Mouse (Mus musculus) limb, embryonic 10.5 days (tissue): ENCODE data around the gene Wipf1. TPM values are rescaled to one million over a fixed set of nuclear protein-coding genes. Genes with fewer than 3 reads are reported as not detected.
A peak's percentile ranks its signal among the peaks of the same experiment; 100 is the strongest.
"Not testable (repeated sequence)": the region's sequence is repeated elsewhere in the genome, so short reads cannot be mapped to it uniquely, and the experiment has no call there.

Experiments
- DNase-seq: peaks from one replicate; pipeline ENCODE4 v3.0.0-alpha.2; 2017; ENCODE audit warnings: low spot score
- H3K27ac ChIP-seq: fragments of 300-500 bp; sonication (generic); 2 replicates; pipeline ENCODE4 v1.5.1; 2016; ENCODE audit warnings: mild to moderate bottlenecking
- H3K27me3 ChIP-seq: fragments of 300-500 bp; sonication (generic); 2 replicates; pipeline ENCODE4 v1.6.1; 2016; ENCODE audit warnings: low read depth, mild to moderate bottlenecking; ENCODE audit not compliant: poor library complexity, severe bottlenecking
- H3K36me3 ChIP-seq: fragments of 300-500 bp; sonication (generic); 2 replicates; pipeline ENCODE4 v1.6.1; 2016; ENCODE audit warnings: mild to moderate bottlenecking, moderate library complexity
- H3K4me1 ChIP-seq: fragments of 300-500 bp; sonication (generic); 2 replicates; pipeline ENCODE4 v1.6.1; 2016
- H3K4me3 ChIP-seq: fragments of 300-500 bp; sonication (generic); 2 replicates; pipeline ENCODE4 v1.5.1; 2016; ENCODE audit warnings: mild to moderate bottlenecking, moderate library complexity
- H3K9me3 ChIP-seq: fragments of 300-500 bp; sonication (generic); replicated peaks from 2 replicates; pipeline ENCODE4 v1.6.1; 2016; ENCODE audit warnings: mild to moderate bottlenecking
- WGBS: fragments of 180-500 bp; shearing (Covaris S2); methylation state at CpG from one replicate; pipeline ENCODE4 v1.1.7; 2016; 5-methylcytosine and 5-hydroxymethylcytosine counted together
- polyA plus RNA-seq: library from polyadenylated mRNA; unstranded; fragments of >200 nt; fragmentation: Nextera tagmentation; extraction: Ambion mirVana; gene quantifications from 2 replicates; pipeline ENCODE4 v1.2.1, GENCODE M21; 2016

Gene Wipf1
- polyA plus RNA-seq, 1 experiment from 2014 or later: 14.2 TPM

DNA sequence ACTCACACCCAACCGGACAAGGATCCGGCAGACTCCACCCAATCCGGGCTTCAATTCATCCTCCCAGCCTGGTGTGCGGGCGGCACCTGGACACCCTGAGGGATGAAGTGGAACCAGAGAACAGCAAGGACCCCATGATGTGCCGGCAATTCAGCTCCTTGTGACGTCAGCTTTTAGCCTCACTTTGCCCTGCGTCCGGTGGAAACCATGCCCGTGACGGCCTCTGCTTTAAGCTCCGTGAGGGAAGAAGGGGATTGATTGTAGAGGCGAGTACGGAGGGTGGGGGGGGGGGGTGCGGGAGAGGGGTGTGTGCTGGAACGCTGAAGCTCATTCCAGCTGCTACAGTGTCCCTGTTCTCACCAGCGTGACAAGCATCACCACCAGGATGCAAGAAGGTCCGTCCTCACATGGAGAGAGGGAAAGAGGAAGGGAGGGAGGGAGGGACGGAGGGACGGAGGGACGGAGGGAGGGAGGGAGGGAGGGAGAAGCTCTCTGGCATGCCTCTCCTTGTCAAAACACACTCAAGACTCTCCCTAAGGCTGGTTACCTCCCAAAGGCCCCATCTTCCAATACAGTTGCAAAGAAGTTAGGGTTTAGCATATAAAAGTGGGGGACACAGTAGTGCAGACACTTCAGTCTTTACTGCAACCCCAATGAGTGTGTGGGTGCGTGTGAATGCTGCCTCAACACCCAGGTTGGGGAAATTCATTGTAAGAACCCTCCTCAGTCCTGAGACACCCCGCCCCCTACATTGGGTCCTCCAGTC, 31.5 kb upstream of the Wipf1 start:
- Histone ChIP-seq H3K4me1 (peaks cover 47% of the 10 kb centered on the region), H3K36me3 (no peaks in the 10 kb centered on the region), H3K27ac (peak overlapping the region; percentile 72), H3K27me3 (no peaks in the 10 kb centered on the region), H3K4me3 (peak overlapping the region; percentile 52), H3K9me3 (no peaks in the 10 kb centered on the region)
- 3% methylated on average over 22 of the region's 23 CpGs for WGBS
- no peak for DNase-seq

- Histone ChIP-seq H3K9me3 (no peaks in the 10 kb centered on the region), H3K27ac (peak overlapping the region; percentile 72; the same call in 1 of the 2 replicates), H3K4me3 (peak overlapping the region; percentile 52), H3K27me3 (no peaks in the 10 kb centered on the region), H3K36me3 (no peaks in the 10 kb centered on the region), H3K4me1 (peaks cover 43% of the 10 kb centered on the region)
- 42% methylated on average over 7 of the region's 7 CpGs for WGBS
- no peak for DNase-seq
These were observed 30.9 kb upstream of the Wipf1 start for GRCm38 (mm10) chr2:73560445-73560844.

DNA sequence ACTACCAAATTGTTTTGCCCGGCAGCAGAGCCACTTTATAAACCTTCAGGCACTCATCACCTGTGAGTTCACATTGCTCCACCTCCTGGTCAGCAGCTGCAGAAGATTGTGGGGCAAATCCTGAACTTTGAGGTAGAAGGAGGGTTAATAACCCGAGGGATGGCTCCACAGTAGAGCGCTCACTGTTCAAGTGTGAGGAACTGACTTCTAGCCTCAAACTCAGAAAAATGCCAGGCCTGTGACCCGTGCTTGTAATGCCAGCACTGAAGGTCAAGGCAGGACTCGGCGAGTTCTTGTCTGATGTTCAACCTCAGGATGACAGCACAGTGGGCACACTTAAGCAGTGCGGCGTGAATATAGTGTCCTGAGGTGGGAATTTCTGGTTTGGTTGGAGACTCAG, 28.4 kb upstream of the Wipf1 start:
- WGBS: 84% methylated on average over 8 of the region's 8 CpGs
- Histone ChIP-seq H3K9me3 (no peaks in the 10 kb centered on the region), H3K4me1 (peaks cover 42% of the 10 kb centered on the region), H3K36me3 (no peaks in the 10 kb centered on the region), H3K27me3 (no peaks in the 10 kb centered on the region), H3K27ac (no peak overlapping the region), H3K4me3 (no peak overlapping the region)
- no peak for DNase-seq

GRCm38 (mm10) chr2:73557061-73557460, 27.5 kb upstream of the Wipf1 start:
- not testable (repeated sequence) for H3K27ac ChIP-seq, H3K4me3 ChIP-seq, DNase-seq, H3K36me3 ChIP-seq, H3K9me3 ChIP-seq, H3K27me3 ChIP-seq
- peaks cover 36% of the 10 kb centered on the region for H3K4me1 ChIP-seq
- 97% methylated on average over 3 of the region's 3 CpGs for WGBS

DNA sequence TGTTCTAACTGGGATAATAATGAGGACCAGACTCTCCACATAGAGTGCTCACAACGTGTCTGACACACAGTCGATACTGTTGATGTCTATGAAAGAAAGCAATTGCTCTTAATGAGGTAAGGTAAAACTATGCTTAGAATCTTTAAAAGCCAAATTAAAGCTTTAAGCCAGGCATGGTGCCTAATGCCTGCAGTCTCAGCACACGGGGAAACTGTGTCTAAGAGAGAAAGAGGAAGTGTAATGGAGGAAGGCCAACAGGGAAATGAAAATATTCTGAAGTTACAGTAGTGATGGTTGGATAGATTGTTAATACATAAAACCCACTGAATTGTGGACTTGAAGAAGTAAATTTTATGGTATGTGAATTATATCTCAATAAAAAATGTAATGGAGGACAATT, 24.9 kb upstream of the Wipf1 start:
- Histone ChIP-seq H3K27me3 (no peaks in the 10 kb centered on the region), H3K9me3 (no peaks in the 10 kb centered on the region), H3K27ac (peak overlapping the region; percentile 42; the same call in 1 of the 2 replicates), H3K4me3 (no peak overlapping the region), H3K4me1 (peaks cover 21% of the 10 kb centered on the region), H3K36me3 (no peaks in the 10 kb centered on the region)
- WGBS: 54% methylated on average over 3 of the region's 3 CpGs
- no peak for DNase-seq

GRCm38 (mm10) chr2:73552926-73553325, 23.4 kb upstream of the Wipf1 start:
- peaks cover 34% of the 10 kb centered on the region for H3K4me1 ChIP-seq
- no peak overlapping the region for H3K27ac ChIP-seq
- H3K4me3 ChIP-seq: no peak overlapping the region
- H3K27me3 ChIP-seq: no peaks in the 10 kb centered on the region
- DNase-seq: no peak
- no peaks in the 10 kb centered on the region for H3K9me3 ChIP-seq
- WGBS: 88% methylated on average over 3 of the region's 3 CpGs
- no peaks in the 10 kb centered on the region for H3K36me3 ChIP-seq

- Histone ChIP-seq H3K27me3 (no peaks in the 10 kb centered on the region), H3K27ac (no peak overlapping the region), H3K4me1 (peaks cover 50% of the 10 kb centered on the region), H3K36me3 (no peaks in the 10 kb centered on the region), H3K4me3 (no peak overlapping the region), H3K9me3 (no peaks in the 10 kb centered on the region)
- no peak for DNase-seq
- WGBS: 21% methylated on average over 6 of the region's 6 CpGs
These were observed 21.2 kb upstream of the Wipf1 start for GRCm38 (mm10) chr2:73550725-73551124.

DNA sequence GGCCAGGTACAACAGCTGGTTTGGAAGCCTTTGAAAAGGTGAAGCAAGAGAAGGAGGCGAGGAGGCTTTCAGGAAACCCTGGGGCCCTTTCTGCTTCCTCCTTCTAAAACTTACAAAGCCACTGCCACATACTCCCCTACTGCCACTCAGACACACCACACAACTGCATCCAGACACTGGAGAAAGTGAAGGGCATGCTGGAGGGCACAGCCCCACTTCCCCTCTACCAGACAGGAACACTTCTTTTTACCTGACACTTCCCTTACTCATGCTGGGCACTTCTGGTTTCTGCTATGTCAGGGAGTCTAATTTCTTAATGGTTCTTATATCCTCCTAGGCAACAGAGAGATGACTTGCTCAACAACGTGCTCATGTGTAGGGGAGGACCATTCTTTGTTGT, 19.0 kb upstream of the Wipf1 start:
- peak overlapping the region; percentile 76 for H3K27ac ChIP-seq
- H3K36me3 ChIP-seq: no peaks in the 10 kb centered on the region
- no peak for DNase-seq
- no peak overlapping the region for H3K4me3 ChIP-seq
- H3K9me3 ChIP-seq: no peaks in the 10 kb centered on the region
- WGBS: 69% methylated on average over 2 of the region's 2 CpGs
- no peaks in the 10 kb centered on the region; the same call in 1 of the 2 replicates for H3K27me3 ChIP-seq
- peaks cover 61% of the 10 kb centered on the region for H3K4me1 ChIP-seq

DNA sequence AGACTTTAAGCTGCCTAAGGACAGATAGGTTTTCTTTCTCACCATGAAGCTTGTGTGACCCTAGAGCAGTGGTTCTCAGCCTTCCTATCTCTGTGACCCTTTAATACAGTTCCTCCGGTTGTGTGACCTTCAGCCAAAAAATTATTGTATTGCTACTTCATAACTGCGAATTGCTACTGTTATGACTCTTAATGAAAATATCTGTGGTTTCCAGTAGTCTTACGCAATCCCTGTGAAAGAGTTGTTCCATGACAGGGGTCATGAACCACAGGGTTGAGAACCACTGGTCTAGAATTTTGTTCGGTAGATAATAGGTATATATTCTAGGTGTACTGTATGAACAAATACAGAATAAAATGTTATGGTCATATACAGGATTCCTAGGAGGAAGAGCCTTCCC, 17.7 kb upstream of the Wipf1 start:
- no peak overlapping the region for H3K4me3 ChIP-seq
- H3K36me3 ChIP-seq: no peaks in the 10 kb centered on the region
- no peaks in the 10 kb centered on the region; the same call in 1 of the 2 replicates for H3K27me3 ChIP-seq
- 92% methylated on average over 4 of the region's 4 CpGs for WGBS
- no peak for DNase-seq
- H3K27ac ChIP-seq: no peak overlapping the region
- H3K4me1 ChIP-seq: peaks cover 65% of the 10 kb centered on the region
- H3K9me3 ChIP-seq: no peaks in the 10 kb centered on the region

DNA sequence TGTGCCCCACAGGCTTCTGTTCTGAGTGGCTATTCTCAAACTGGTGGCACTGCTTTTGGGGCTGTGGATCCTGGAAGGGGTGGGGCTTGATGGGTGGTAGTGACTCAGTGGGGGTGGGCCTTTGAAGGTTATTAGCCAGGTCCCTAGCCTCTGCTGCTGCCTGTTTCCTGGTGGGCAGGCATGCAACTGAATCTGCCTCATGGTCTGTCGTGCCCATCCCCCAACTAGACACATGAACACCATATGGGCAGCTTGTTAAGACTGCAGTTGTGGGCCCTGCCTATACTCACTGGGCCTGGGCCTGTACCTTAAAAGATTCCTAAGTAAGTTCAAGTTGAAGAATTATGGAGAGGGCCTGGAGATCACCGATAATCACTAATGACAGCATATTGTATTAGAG, 16.0 kb upstream of the Wipf1 start:
- WGBS: 40% methylated on average over 2 of the region's 2 CpGs
- H3K4me1 ChIP-seq: peaks cover 80% of the 10 kb centered on the region
- H3K27me3 ChIP-seq: no peaks in the 10 kb centered on the region; the same call in 1 of the 2 replicates
- no peaks in the 10 kb centered on the region for H3K36me3 ChIP-seq
- no peaks in the 10 kb centered on the region for H3K9me3 ChIP-seq
- no peak overlapping the region for H3K4me3 ChIP-seq
- DNase-seq: peak; percentile 84
- peak overlapping the region; percentile 82 for H3K27ac ChIP-seq

- H3K27ac ChIP-seq: peak overlapping the region; percentile 75
- H3K4me1 ChIP-seq: peaks cover 75% of the 10 kb centered on the region
- no peaks in the 10 kb centered on the region for H3K9me3 ChIP-seq
- no peaks in the 10 kb centered on the region; the same call in 1 of the 2 replicates for H3K27me3 ChIP-seq
- H3K36me3 ChIP-seq: no peaks in the 10 kb centered on the region
- WGBS: 29% methylated on average over 16 of the region's 16 CpGs
- no peak for DNase-seq
- H3K4me3 ChIP-seq: peak overlapping the region; percentile 5; the same call in 1 of the 2 replicates
These were observed 11.1 kb upstream of the Wipf1 start for GRCm38 (mm10) chr2:73540450-73541162.

- Histone ChIP-seq H3K27me3 (no peaks in the 10 kb centered on the region; the same call in 1 of the 2 replicates), H3K27ac (no peak overlapping the region), H3K4me1 (peaks cover 74% of the 10 kb centered on the region), H3K36me3 (no peaks in the 10 kb centered on the region), H3K9me3 (no peaks in the 10 kb centered on the region), H3K4me3 (no peak overlapping the region)
- DNase-seq: no peak
- WGBS: 35% methylated on average over 1 of the region's 1 CpGs
These were observed 10.2 kb upstream of the Wipf1 start for GRCm38 (mm10) chr2:73539697-73540096.

DNA sequence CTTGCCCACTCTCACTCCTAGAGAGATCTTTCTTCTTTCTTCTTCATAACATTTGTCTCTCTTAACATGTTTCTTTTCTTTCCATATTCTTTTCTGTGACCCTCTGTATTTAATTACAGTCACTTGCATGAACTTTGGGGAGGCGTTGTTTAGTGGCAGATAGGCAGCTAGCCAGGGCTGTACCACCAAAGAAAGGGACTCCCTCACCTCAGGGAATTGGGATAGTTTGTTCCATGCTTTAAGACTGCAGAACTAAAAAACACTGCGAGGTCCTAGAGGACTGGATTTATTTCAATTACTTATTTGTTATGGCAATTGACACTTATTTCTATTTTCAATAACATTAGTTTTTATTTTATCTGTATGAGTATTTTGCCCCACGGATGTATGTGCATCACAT, 9.6 kb upstream of the Wipf1 start:
- Histone ChIP-seq H3K27me3 (no peaks in the 10 kb centered on the region; the same call in 1 of the 2 replicates), H3K36me3 (no peaks in the 10 kb centered on the region), H3K27ac (no peak overlapping the region), H3K4me3 (no peak overlapping the region), H3K9me3 (no peaks in the 10 kb centered on the region), H3K4me1 (peaks cover 73% of the 10 kb centered on the region)
- DNase-seq: no peak
- WGBS: 89% methylated on average over 3 of the region's 3 CpGs
